Mouse (Mus musculus): ENCODE measurements at regions not wholly inside any gene's neighbourhood (a gene's known extent, or its start where the extent isn't known, plus 50 kb on each side); places are given as distances from the start of the nearest gene placed in this dataset.

DNA sequence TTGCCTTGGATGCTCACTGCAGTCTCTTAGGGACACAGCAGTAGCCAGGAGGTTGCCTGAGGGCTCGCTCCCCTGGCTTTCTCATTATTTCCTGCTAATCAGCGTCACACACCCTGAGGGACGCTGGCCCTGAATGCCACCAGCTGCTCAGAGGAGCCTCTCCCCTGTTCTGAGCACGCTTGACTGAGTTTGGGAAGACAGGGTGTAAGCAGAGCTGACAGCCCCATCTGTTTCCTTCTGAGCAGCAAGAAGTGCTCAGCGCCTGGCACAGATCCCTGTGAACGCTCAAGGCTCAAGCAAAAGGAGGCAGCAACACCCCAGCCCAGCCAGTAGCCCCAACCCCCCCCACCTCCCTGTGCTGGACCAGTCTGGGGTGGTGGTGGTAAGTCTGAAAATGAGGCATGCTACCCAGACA, 59.2 kb upstream of the Ppp1r26 start:
- no peak for DNase-seq (ENCODE audit: low read depth, low spot score)
- Histone ChIP-seq H3K27me3 (ENCODE audit: control insufficient read depth in 1 of 2, insufficient read depth in 2 of 2, low read length in 2 of 2) (peaks cover 8 to 22% of the 10 kb centered on the region in 2 experiments), H3K9ac (ENCODE audit: control insufficient read depth, low read depth, low read length, poor library complexity, severe bottlenecking) (no peak overlapping the region), H3K4me3 (ENCODE audit: control insufficient read depth in 1 of 2, insufficient read depth in 1 of 2, low read depth in 2 of 2, low read length in 2 of 2) (no peak overlapping the region), H3K9me3 (replicated peaks; ENCODE audit: insufficient read depth, low read length) (no peaks in the 10 kb centered on the region), H3K4me1 (ENCODE audit: control insufficient read depth in 1 of 2, insufficient read depth in 2 of 2, low read length in 2 of 2) (no peaks in the 10 kb centered on the region), H3K27ac (ENCODE audit: control insufficient read depth, low read depth, low read length) (no peak overlapping the region), H3K36me3 (ENCODE audit: control insufficient read depth in 1 of 2, insufficient read depth in 2 of 2, low read length in 2 of 2) (no peaks in the 10 kb centered on the region), H3K79me2 (ENCODE audit: control insufficient read depth, insufficient read depth, low read length, poor library complexity) (no peaks in the 10 kb centered on the region)
- no peak for TF ChIP-seq MAZ (IDR thresholded peaks at IDR 0.05; ENCODE audit: low read depth, low read length)
- no peak for TF ChIP-seq CHD1 (IDR thresholded peaks at IDR 0.05; ENCODE audit: low read depth, low read length)
- no peak for TF ChIP-seq UBTF (IDR thresholded peaks at IDR 0.05; ENCODE audit: borderline replicate concordance, insufficient read depth, low read depth, low read length)
- TF ChIP-seq ZKSCAN1 (IDR thresholded peaks at IDR 0.05; ENCODE audit: low read depth, low read length): no peak
- TF ChIP-seq MEF2A (IDR thresholded peaks at IDR 0.05; ENCODE audit: extremely low read depth, insufficient replicate concordance, low read depth, low read length, poor library complexity, severe bottlenecking): no peak
- TF ChIP-seq CHD2 (IDR thresholded peaks at IDR 0.05; ENCODE audit: low read length): no peak
- TF ChIP-seq NRF1 (IDR thresholded peaks at IDR 0.05; ENCODE audit: insufficient read depth, low read depth, low read length, poor library complexity, severe bottlenecking): no peak
- TF ChIP-seq ZMIZ1 (IDR thresholded peaks at IDR 0.05; ENCODE audit: low read depth, low read length): no peak
- TF ChIP-seq HCFC1 (IDR thresholded peaks at IDR 0.05; ENCODE audit: low read depth, low read length): no peak
- TF ChIP-seq MAFK (IDR thresholded peaks at IDR 0.05; ENCODE audit: borderline replicate concordance, low read depth, low read length): no peak
- no peak for TF ChIP-seq USF2 (IDR thresholded peaks at IDR 0.05; ENCODE audit: borderline replicate concordance in 1 of 2, insufficient read depth in 1 of 2, low read depth in 1 of 2, low read length in 2 of 2)
- no peak for TF ChIP-seq TAL1 (IDR thresholded peaks at IDR 0.05; ENCODE audit: low read length)
- TF ChIP-seq CTCF (IDR thresholded peaks at IDR 0.05 in 2 of 3, conservative IDR thresholded peaks at IDR 0.05 in 1 of 3; ENCODE audit: control insufficient read depth in 1 of 3, insufficient read depth in 1 of 3, low read depth in 2 of 3, low read length in 3 of 3, poor library complexity in 1 of 3, severe bottlenecking in 1 of 3): no peak
- TF ChIP-seq GABPA (IDR thresholded peaks at IDR 0.05; ENCODE audit: low read depth, low read length): no peak
- no peak for TF ChIP-seq RCOR1 (IDR thresholded peaks at IDR 0.05; ENCODE audit: low read depth, low read length)
- TF ChIP-seq TBP (IDR thresholded peaks at IDR 0.05; ENCODE audit: low read depth, low read length): no peak
- no peak for TF ChIP-seq RAD21 (IDR thresholded peaks at IDR 0.05; ENCODE audit: low read depth, low read length)
- TF ChIP-seq POLR2AphosphoS5 (IDR thresholded peaks at IDR 0.05; ENCODE audit: borderline replicate concordance, low read depth, low read length): no peak
- TF ChIP-seq POLR2AphosphoS2 (IDR thresholded peaks at IDR 0.05; ENCODE audit: low read length): no peak
- TF ChIP-seq EP300 (IDR thresholded peaks at IDR 0.05; ENCODE audit: low read depth in 1 of 2, low read length in 2 of 2): no peak

DNA sequence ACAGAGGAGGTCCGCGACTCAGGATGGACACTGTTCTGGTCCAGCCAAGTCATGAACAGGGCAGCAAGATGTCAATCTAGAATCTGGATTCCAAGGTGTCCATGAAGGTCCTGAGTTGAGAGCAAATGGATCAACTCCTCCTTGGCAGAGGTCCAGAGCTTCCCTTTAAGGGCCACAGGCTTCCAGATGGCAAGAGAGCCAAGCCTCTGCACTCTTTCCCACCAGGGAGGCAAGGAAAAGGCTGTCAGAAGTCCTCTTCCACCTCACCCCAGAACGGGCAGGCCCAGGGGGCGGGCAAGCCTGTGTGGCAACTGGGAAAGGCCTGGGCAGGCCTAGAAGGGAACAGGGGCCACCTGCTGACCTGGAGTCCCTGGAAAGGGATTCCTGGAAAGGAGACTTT, 58.7 kb upstream of the Ppp1r26 start:
- H3K79me2 ChIP-seq (ENCODE audit: control insufficient read depth, insufficient read depth, low read length, poor library complexity): no peaks in the 10 kb centered on the region
- no peak for DNase-seq (ENCODE audit: low read depth, low spot score)
- H3K27me3 ChIP-seq (ENCODE audit: control insufficient read depth in 1 of 2, insufficient read depth in 2 of 2, low read length in 2 of 2): peaks cover 8 to 20% of the 10 kb centered on the region in 2 experiments
- TF ChIP-seq CHD2 (IDR thresholded peaks at IDR 0.05; ENCODE audit: low read length) (no peak), TBP (IDR thresholded peaks at IDR 0.05; ENCODE audit: low read depth, low read length) (no peak), MAFK (IDR thresholded peaks at IDR 0.05; ENCODE audit: borderline replicate concordance, low read depth, low read length) (no peak), MXI1 (IDR thresholded peaks at IDR 0.05; ENCODE audit: low read depth, low read length) (no peak), RCOR1 (IDR thresholded peaks at IDR 0.05; ENCODE audit: low read depth, low read length) (no peak), ELF1 (IDR thresholded peaks at IDR 0.05; ENCODE audit: low read depth, low read length) (no peak), MEF2A (IDR thresholded peaks at IDR 0.05; ENCODE audit: extremely low read depth, insufficient replicate concordance, low read depth, low read length, poor library complexity, severe bottlenecking) (no peak), HCFC1 (IDR thresholded peaks at IDR 0.05; ENCODE audit: low read depth, low read length) (no peak), ETS1 (IDR thresholded peaks at IDR 0.05; ENCODE audit: low read depth, low read length) (no peak), NRF1 (IDR thresholded peaks at IDR 0.05; ENCODE audit: insufficient read depth, low read depth, low read length, poor library complexity, severe bottlenecking) (no peak), MAZ (IDR thresholded peaks at IDR 0.05; ENCODE audit: low read depth, low read length) (no peak), MAX (IDR thresholded peaks at IDR 0.05; ENCODE audit: low read length) (no peak), POLR2AphosphoS5 (IDR thresholded peaks at IDR 0.05; ENCODE audit: borderline replicate concordance, low read depth, low read length) (no peak)
- no peak overlapping the region for H3K9ac ChIP-seq (ENCODE audit: control insufficient read depth, low read depth, low read length, poor library complexity, severe bottlenecking)
- H3K4me3 ChIP-seq (ENCODE audit: control insufficient read depth in 1 of 2, insufficient read depth in 1 of 2, low read depth in 2 of 2, low read length in 2 of 2): no peak overlapping the region
- no peaks in the 10 kb centered on the region for H3K4me1 ChIP-seq (ENCODE audit: control insufficient read depth in 1 of 2, insufficient read depth in 2 of 2, low read length in 2 of 2)
- H3K9me3 ChIP-seq (replicated peaks; ENCODE audit: insufficient read depth, low read length): no peaks in the 10 kb centered on the region
- H3K27ac ChIP-seq (ENCODE audit: control insufficient read depth, low read depth, low read length): no peak overlapping the region
- H3K36me3 ChIP-seq (ENCODE audit: control insufficient read depth in 1 of 2, insufficient read depth in 2 of 2, low read length in 2 of 2): no peaks in the 10 kb centered on the region
